Mouse (Mus musculus) CH12.LX (cell line): ENCODE data around the gene Col9a2. TPM values are rescaled to one million over a fixed set of nuclear protein-coding genes. Genes with fewer than 3 reads are reported as not detected.

Source experiments
- DNase-seq: peaks from one replicate; pipeline ENCODE4 v3.0.0-alpha.2; 2013; ENCODE audit errors: extremely low read depth
- H3K27ac ChIP-seq: 2 replicates; pipeline ENCODE4 v1.5.1; 2012; ENCODE audit warnings: low read depth, mild to moderate bottlenecking, control low read depth, moderate library complexity; ENCODE audit not compliant: insufficient read depth
- H3K27me3 ChIP-seq: replicated peaks from 2 replicates; pipeline ENCODE3; 2012; ENCODE audit warnings: inconsistent platforms
- H3K36me3 ChIP-seq, 2 experiments: replicated peaks in 1 of 2; 2 replicates each; pipeline versions ENCODE3 to v1.6.1; 2012; ENCODE audit warnings: inconsistent platforms in 1 of 2, low read length in 1 of 2, mild to moderate bottlenecking in 1 of 2, mixed read lengths in 1 of 2, moderate library complexity in 1 of 2; ENCODE audit not compliant: control insufficient read depth in 1 of 2, insufficient read depth in 1 of 2
- H3K4me1 ChIP-seq, 2 experiments: 2 replicates each; pipeline ENCODE4 v1.6.1; 2012; ENCODE audit warnings: inconsistent platforms in 1 of 2, moderate library complexity in 1 of 2; ENCODE audit not compliant: insufficient read depth in 2 of 2, control insufficient read depth in 1 of 2
- H3K4me2 ChIP-seq: 2 replicates; pipeline ENCODE4 v1.6.1; 2012; ENCODE audit warnings: low read depth, mild to moderate bottlenecking, control low read depth; ENCODE audit not compliant: poor library complexity, insufficient read depth, severe bottlenecking
- H3K4me3 ChIP-seq, 3 experiments: fragments of 150-350 bp in 1 of 3; sonication (generic) in 1 of 3; replicated peaks in 1 of 3; 2 replicates each; pipeline versions ENCODE3 to v1.5.1; 2011 to 2012; ENCODE audit warnings: low read depth in 2 of 3, low read length in 2 of 3, mild to moderate bottlenecking in 2 of 3, moderate library complexity in 2 of 3, control low read depth in 1 of 3, improper control_type of control experiment in 1 of 3, inconsistent platforms in 1 of 3, mixed read lengths in 1 of 3; ENCODE audit not compliant: poor library complexity in 1 of 3
- H3K79me2 ChIP-seq: replicated peaks from 2 replicates; pipeline ENCODE4 v1.6.1; 2012; ENCODE audit warnings: mild to moderate bottlenecking, moderate library complexity; ENCODE audit not compliant: control insufficient read depth, poor library complexity, insufficient read depth, severe bottlenecking; ENCODE audit errors: extremely low read depth
- H3K9ac ChIP-seq: 2 replicates; pipeline ENCODE4 v1.6.1; 2012; ENCODE audit warnings: low read depth, mild to moderate bottlenecking, control low read depth, moderate library complexity; ENCODE audit not compliant: insufficient read depth
- H3K9me3 ChIP-seq: replicated peaks from 2 replicates; pipeline ENCODE3; 2012; ENCODE audit warnings: low read length, inconsistent platforms, mixed read lengths
- BHLHE40 ChIP-seq: IDR thresholded peaks from 2 replicates; pipeline ENCODE4 v1.6.1; 2011; ENCODE audit warnings: mild to moderate bottlenecking, low read depth, low read length, improper control_type of control experiment
- CHD1 ChIP-seq: IDR thresholded peaks from 2 replicates; pipeline ENCODE4 v1.6.1; 2012; ENCODE audit warnings: low read depth, low read length, improper control_type of control experiment, inconsistent platforms
- CTCF ChIP-seq, 2 experiments: IDR thresholded peaks in 1 of 2; conservative IDR thresholded peaks in 1 of 2; 2 replicates each; pipeline ENCODE4 v1.5.1; 2011 to 2012; ENCODE audit warnings: low read depth in 2 of 2, low read length in 2 of 2, improper control_type of control experiment in 1 of 2, inconsistent platforms in 1 of 2, mild to moderate bottlenecking in 1 of 2, moderate library complexity in 1 of 2
- E2F4 ChIP-seq: IDR thresholded peaks from 2 replicates; pipeline ENCODE4 v1.6.1; 2011; ENCODE audit warnings: low read depth, low read length, improper control_type of control experiment; ENCODE audit not compliant: insufficient replicate concordance
- ELF1 ChIP-seq: IDR thresholded peaks from 2 replicates; pipeline ENCODE4 v1.6.1; 2014; ENCODE audit warnings: low read depth, mild to moderate bottlenecking, inconsistent platforms, low read length, improper control_type of control experiment
- HCFC1 ChIP-seq: IDR thresholded peaks from 2 replicates; pipeline ENCODE4 v1.6.1; 2012; ENCODE audit warnings: low read depth, mild to moderate bottlenecking, inconsistent platforms, low read length, improper control_type of control experiment
- JUND ChIP-seq: conservative IDR thresholded peaks from 2 replicates; pipeline ENCODE4 v1.6.1; 2011; ENCODE audit warnings: low read depth, low read length, improper control_type of control experiment
- MAFK ChIP-seq: IDR thresholded peaks from 2 replicates; pipeline ENCODE4 v1.6.1; 2011; ENCODE audit warnings: low read length, improper control_type of control experiment; ENCODE audit not compliant: insufficient replicate concordance
- MAZ ChIP-seq: IDR thresholded peaks from 2 replicates; pipeline ENCODE4 v1.6.1; 2012; ENCODE audit warnings: low read depth, mild to moderate bottlenecking, inconsistent platforms, low read length, improper control_type of control experiment, moderate library complexity
- MEF2A ChIP-seq: IDR thresholded peaks from 2 replicates; pipeline ENCODE4 v1.6.1; 2014; ENCODE audit warnings: low read depth, mild to moderate bottlenecking, inconsistent platforms, low read length, improper control_type of control experiment, borderline replicate concordance
- MYC ChIP-seq: IDR thresholded peaks from 2 replicates; pipeline ENCODE4 v1.6.1; 2011; ENCODE audit warnings: low read depth, mild to moderate bottlenecking, improper control_type of control experiment, low read length
- NRF1 ChIP-seq: IDR thresholded peaks from 2 replicates; pipeline ENCODE4 v1.6.1; 2014; ENCODE audit warnings: low read depth, mild to moderate bottlenecking, inconsistent platforms, low read length, improper control_type of control experiment, moderate library complexity
- PAX5 ChIP-seq: IDR thresholded peaks from 2 replicates; pipeline ENCODE4 v1.6.1; 2012; ENCODE audit warnings: low read length, inconsistent platforms, mixed read lengths
- POLR2A ChIP-seq: IDR thresholded peaks from 2 replicates; pipeline ENCODE4 v1.6.1; 2011; ENCODE audit warnings: low read depth, mild to moderate bottlenecking, improper control_type of control experiment, low read length
- POLR2AphosphoS2 ChIP-seq: IDR thresholded peaks from 2 replicates; pipeline ENCODE4 v1.6.1; 2011; ENCODE audit warnings: low read depth, low read length, improper control_type of control experiment
- RCOR1 ChIP-seq: conservative IDR thresholded peaks from 2 replicates; pipeline ENCODE4 v1.6.1; 2012; ENCODE audit warnings: low read depth, mild to moderate bottlenecking, inconsistent platforms, low read length, improper control_type of control experiment
- TBP ChIP-seq: conservative IDR thresholded peaks from 2 replicates; pipeline ENCODE4 v1.6.1; 2011; ENCODE audit warnings: low read depth, low read length, improper control_type of control experiment
- TCF12 ChIP-seq: IDR thresholded peaks from 2 replicates; pipeline ENCODE4 v1.6.1; 2014; ENCODE audit warnings: low read depth, mild to moderate bottlenecking, inconsistent platforms, low read length, improper control_type of control experiment
- UBTF ChIP-seq: IDR thresholded peaks from 2 replicates; pipeline ENCODE4 v1.6.1; 2012; ENCODE audit warnings: low read depth, mild to moderate bottlenecking, inconsistent platforms, low read length, improper control_type of control experiment, moderate library complexity
- USF1 ChIP-seq: IDR thresholded peaks from 2 replicates; pipeline ENCODE4 v1.6.1; 2014; ENCODE audit warnings: low read depth, mild to moderate bottlenecking, inconsistent platforms, low read length, improper control_type of control experiment
- ZC3H11A ChIP-seq: IDR thresholded peaks from 2 replicates; pipeline ENCODE4 v1.6.1; 2012; ENCODE audit warnings: low read depth, mild to moderate bottlenecking, inconsistent platforms, low read length, improper control_type of control experiment
- ZKSCAN1 ChIP-seq: IDR thresholded peaks from 2 replicates; pipeline ENCODE4 v1.6.1; 2012; ENCODE audit warnings: low read depth, inconsistent platforms, low read length, improper control_type of control experiment, borderline replicate concordance
- dilution Hi-C: fragments of 300-500 bp; cut with MboI; formaldehyde crosslinking; loops from 2 replicates; pipeline ENCODE4 v1.14.3; 2020; ENCODE audit warnings: low sequenced_read_pairs; ENCODE audit not compliant: extremely low pct_unique_long_range_greater_than_20kb, extremely low pct_ligation_motif_present
- in situ Hi-C: fragments of 300-500 bp; cut with MboI; formaldehyde crosslinking; loops from 3 replicates; pipeline ENCODE4 v1.14.3; 2019; ENCODE audit warnings: low sequenced_read_pairs, low pct_ligation_motif_present, low pct_unique_long_range_greater_than_20kb, mixed read lengths
- polyA plus RNA-seq: library from polyadenylated mRNA; unstranded; fragments of >175 nt; gene quantifications from 2 replicates; pipeline ENCODE4 v1.2.1, GENCODE M21; 2012; ENCODE audit warnings: low read depth; ENCODE audit not compliant: insufficient read length
- total RNA-seq, 2 experiments: library from RNA; depleted of rRNA; stranded (reverse); fragments of 300-350 nt in 1 of 2; fragments of >200 nt in 1 of 2; gene quantifications; 2 replicates each; pipeline ENCODE4 v1.2.3; 2012 to 2014

The Col9a2 gene
- total and polyA plus RNA-seq, 3 experiments, result not detected

DNA sequence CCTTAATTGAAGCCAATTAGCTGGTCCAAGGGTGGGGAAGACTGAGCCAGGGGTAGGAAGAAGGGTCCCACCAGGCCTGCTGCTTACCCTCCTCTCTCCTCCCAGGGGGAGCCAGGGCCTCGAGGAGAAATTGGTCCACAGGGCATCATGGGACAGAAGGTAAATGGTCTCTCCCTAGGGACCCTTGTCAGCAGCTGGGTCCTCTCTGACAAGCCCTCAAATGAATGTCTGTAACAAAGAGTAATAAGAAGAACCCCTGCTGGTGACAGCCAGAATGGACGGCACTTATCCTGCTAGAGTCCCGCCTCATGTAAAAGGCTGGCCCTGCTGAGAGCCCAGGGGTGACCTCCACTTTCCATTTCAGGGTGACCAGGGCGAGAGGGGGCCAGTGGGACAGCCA is 12.7 kb downstream of the Col9a2 start:
- dilution Hi-C loops, result no loop called here
- Histone ChIP-seq H3K27ac (no peak overlapping the region), H3K4me3 (no peak overlapping the region), H3K4me1 (peaks cover 0 to 6% of the 10 kb centered on the region in 2 experiments; a peak in 1 of 4 replicates)
- DNase-seq, result peak; percentile 16
- TF ChIP-seq ZC3H11A (no peak), MAFK (no peak), POLR2AphosphoS2 (no peak), CHD1 (no peak), JUND (no peak), TCF12 (no peak), CTCF (conservative IDR thresholded peaks at IDR 0.05 in 1 of 2, IDR thresholded peaks at IDR 0.05 in 1 of 2; ENCODE audit: low read depth in 2 of 2, low read length in 2 of 2) (peak in 1 of 2 experiments; percentile 2; a peak in 1 of 4 replicates), POLR2A (no peak), MAZ (no peak)
- TF ChIP-seq, all 38 proteins: peak for 1
- no peaks in the 10 kb centered on the region for H3K9me3 ChIP-seq
- H3K9ac ChIP-seq, result no peak overlapping the region
- in situ Hi-C loops, result no loop called here
- no peaks in the 10 kb centered on the region for H3K79me2 ChIP-seq
- H3K27me3 ChIP-seq, result peaks cover 7% of the 10 kb centered on the region
- H3K36me3 ChIP-seq, result peaks cover 0 to 4% of the 10 kb centered on the region in 2 experiments
- no peak overlapping the region for H3K4me2 ChIP-seq

DNA sequence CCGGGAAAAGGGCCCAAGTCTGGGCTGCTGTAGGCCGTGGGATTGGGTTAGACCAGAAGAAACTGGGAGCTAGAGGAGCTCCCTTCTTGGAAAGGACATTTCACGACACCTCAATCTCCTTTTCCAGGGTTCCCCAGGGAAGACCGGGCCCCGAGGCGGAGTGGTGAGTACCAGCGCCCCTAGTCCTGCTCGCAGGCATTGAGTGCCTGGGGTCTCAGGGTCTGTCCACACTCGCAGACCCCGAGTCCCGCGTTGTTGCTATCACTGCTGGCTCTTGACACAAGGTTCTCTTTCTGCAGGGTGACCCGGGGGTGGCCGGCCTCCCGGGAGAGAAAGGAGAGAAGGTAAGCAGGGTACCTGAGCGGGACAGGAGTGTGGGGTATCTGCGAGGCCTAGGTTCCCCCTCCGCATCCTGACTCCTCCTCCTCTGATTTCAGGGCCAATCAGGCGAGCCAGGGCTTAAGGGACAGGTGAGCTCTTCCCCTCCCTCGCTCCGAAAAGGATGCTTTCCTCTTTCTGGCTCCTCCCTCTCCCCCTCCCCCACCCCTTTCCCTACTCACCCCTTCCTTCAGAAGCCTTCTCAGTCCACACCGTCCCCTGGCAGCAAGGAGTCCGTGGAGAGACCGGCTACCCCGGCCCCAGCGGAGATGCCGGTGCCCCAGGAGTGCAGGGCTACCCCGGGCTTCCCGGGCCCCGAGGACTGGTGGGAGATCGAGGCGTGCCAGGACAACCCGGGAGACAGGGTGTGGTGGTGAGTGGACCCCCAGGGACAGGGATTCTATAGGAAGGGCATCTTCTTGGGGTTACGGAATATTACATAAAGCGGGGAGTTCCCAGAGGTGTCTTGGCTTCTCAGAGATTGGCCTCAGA is 13.5 kb downstream of the Col9a2 start:
- H3K36me3 ChIP-seq, result peaks cover 0 to 12% of the 10 kb centered on the region in 2 experiments
- dilution Hi-C loops (no loop called here), in situ Hi-C loops (no loop called here)
- no peak for DNase-seq
- H3K4me2 ChIP-seq, result no peak overlapping the region
- H3K4me1 ChIP-seq, result peaks cover 0 to 6% of the 10 kb centered on the region in 2 experiments; a peak in 1 of 4 replicates
- TF ChIP-seq ZKSCAN1 (no peak), MYC (no peak), POLR2A (no peak), USF1 (no peak), PAX5 (no peak), HCFC1 (no peak), ELF1 (no peak), TBP (no peak), UBTF (no peak), CTCF (conservative IDR thresholded peaks at IDR 0.05 in 1 of 2, IDR thresholded peaks at IDR 0.05 in 1 of 2; ENCODE audit: low read depth in 2 of 2, low read length in 2 of 2) (no peak), E2F4 (no peak), MAZ (no peak), MAFK (no peak), BHLHE40 (no peak), MEF2A (no peak), RCOR1 (no peak), NRF1 (no peak)
- no peaks in the 10 kb centered on the region for H3K79me2 ChIP-seq
- H3K9me3 ChIP-seq, result no peaks in the 10 kb centered on the region
- H3K27ac ChIP-seq, result no peak overlapping the region
- H3K4me3 ChIP-seq, result no peak overlapping the region
- peaks cover under 1% of the 10 kb centered on the region for H3K27me3 ChIP-seq
- H3K9ac ChIP-seq, result no peak overlapping the region
